Mouse (Mus musculus) midbrain, embryonic 16.5 days (tissue): ENCODE measurements around the gene Ibsp. TPM values are rescaled to one million over a fixed set of nuclear protein-coding genes. Genes with fewer than 3 reads are reported as not detected.
A peak's percentile ranks its signal among the peaks of the same experiment; 100 is the strongest.

Experiments
- ATAC-seq: fragments of 200-750 bp; cut with Nextera tagmentation; 2 replicates; pipeline ENCODE4 v1.8.0; 2017; ENCODE audit warnings: moderate TSS enrichment
- H3K27ac ChIP-seq: fragments of 300-500 bp; sonication (generic); 2 replicates; pipeline ENCODE4 v1.5.1; 2014; ENCODE audit warnings: mild to moderate bottlenecking, low read length, mixed read lengths
- H3K27me3 ChIP-seq: fragments of 300-500 bp; sonication (generic); 2 replicates; pipeline ENCODE4 v1.6.1; 2014; ENCODE audit warnings: low read depth, low read length, mixed read lengths; ENCODE audit not compliant: control insufficient read depth, insufficient read depth
- H3K36me3 ChIP-seq: fragments of 300-500 bp; sonication (generic); 2 replicates; pipeline ENCODE4 v1.6.1; 2014; ENCODE audit warnings: mild to moderate bottlenecking, low read length, moderate library complexity, mixed read lengths; ENCODE audit not compliant: control insufficient read depth, insufficient read depth
- H3K4me1 ChIP-seq: fragments of 300-500 bp; sonication (generic); 2 replicates; pipeline ENCODE4 v1.6.1; 2014; ENCODE audit warnings: mild to moderate bottlenecking, low read length, mixed read lengths; ENCODE audit not compliant: control insufficient read depth, insufficient read depth
- H3K4me2 ChIP-seq: fragments of 300-500 bp; sonication (generic); 2 replicates; pipeline ENCODE4 v1.6.1; 2014; ENCODE audit warnings: mild to moderate bottlenecking, low read length, mixed read lengths
- H3K4me3 ChIP-seq: fragments of 300-500 bp; sonication (generic); 2 replicates; pipeline ENCODE4 v1.5.1; 2014; ENCODE audit warnings: low read depth, mild to moderate bottlenecking, low read length, moderate library complexity, mixed read lengths
- H3K9ac ChIP-seq: fragments of 300-500 bp; sonication (generic); 2 replicates; pipeline ENCODE4 v1.6.1; 2014; ENCODE audit warnings: low read depth, low read length, mixed read lengths
- H3K9me3 ChIP-seq: fragments of 300-500 bp; sonication (generic); replicated peaks from 2 replicates; pipeline ENCODE4 v1.6.1; 2014; ENCODE audit warnings: mild to moderate bottlenecking, low read length, mixed read lengths; ENCODE audit not compliant: control insufficient read depth, poor library complexity, severe bottlenecking
- WGBS: fragments of 180-500 bp; shearing (Covaris S2); extraction: QIAGEN DNeasy Blood & Tissue Kit; methylation state at CpG from one replicate; pipeline ENCODE4 v1.1.7; 2014; 5-methylcytosine and 5-hydroxymethylcytosine counted together
- polyA plus RNA-seq: library from polyadenylated mRNA; unstranded; fragments of >200 nt; fragmentation: Nextera tagmentation; extraction: Ambion mirVana; gene quantifications from 2 replicates; pipeline ENCODE4 v1.2.1, GENCODE M21; 2015

The Ibsp gene
- polyA plus RNA-seq, 1 experiment from 2014 or later: 9.2 TPM

DNA sequence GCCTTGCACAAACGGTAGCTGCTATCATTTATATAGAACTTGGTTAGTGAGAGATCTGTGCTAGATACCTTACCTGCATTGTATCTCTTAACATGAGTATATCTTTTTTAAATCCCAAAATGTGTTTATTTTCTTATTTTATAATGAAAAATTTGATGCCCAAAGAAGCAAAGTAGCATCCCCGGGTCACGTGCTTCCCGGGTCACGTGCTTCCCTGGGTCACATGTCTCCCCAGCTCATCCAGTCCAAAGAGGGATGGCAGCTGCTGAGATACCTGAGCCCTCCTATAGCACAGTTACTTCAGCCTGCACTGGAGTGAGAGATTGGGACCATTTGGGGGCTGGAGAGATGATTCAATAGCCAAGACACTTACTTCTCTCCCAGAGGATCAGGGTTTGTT is 37.0 kb downstream of the Ibsp start:
- Histone ChIP-seq H3K4me3 (no peak overlapping the region), H3K9me3 (no peaks in the 10 kb centered on the region), H3K27ac (no peak overlapping the region), H3K27me3 (no peaks in the 10 kb centered on the region), H3K36me3 (no peaks in the 10 kb centered on the region), H3K9ac (no peak overlapping the region), H3K4me1 (no peaks in the 10 kb centered on the region; the same call in 1 of the 2 replicates), H3K4me2 (no peak overlapping the region)
- ATAC-seq: no peak
- 89% methylated on average over 5 of the region's 5 CpGs for WGBS

DNA sequence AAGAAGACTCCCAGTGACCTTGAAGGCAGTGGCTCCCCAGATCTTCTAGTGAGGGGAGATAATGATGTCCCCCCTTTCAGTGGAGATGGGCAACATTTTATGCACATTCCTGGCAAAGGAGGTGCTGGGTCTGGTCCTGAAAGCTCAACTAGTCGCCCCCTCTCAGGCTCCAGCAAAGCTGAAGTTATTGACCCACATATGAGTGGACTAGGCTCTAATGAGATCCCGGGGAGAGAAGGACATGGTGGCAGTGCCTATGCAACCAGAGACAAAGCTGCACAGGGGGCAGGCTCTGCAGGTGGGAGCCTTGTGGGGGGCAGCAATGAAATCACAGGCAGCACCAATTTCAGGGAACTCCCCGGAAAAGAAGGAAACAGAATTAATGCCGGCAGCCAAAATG is 38.5 kb downstream of the Ibsp start:
- no peaks in the 10 kb centered on the region for H3K9me3 ChIP-seq
- no peaks in the 10 kb centered on the region; the same call in 1 of the 2 replicates for H3K4me1 ChIP-seq
- no peak overlapping the region for H3K27ac ChIP-seq
- 78% methylated on average over 4 of the region's 4 CpGs for WGBS
- H3K4me2 ChIP-seq: no peak overlapping the region
- H3K36me3 ChIP-seq: no peaks in the 10 kb centered on the region
- H3K9ac ChIP-seq: no peak overlapping the region
- ATAC-seq: no peak
- no peak overlapping the region for H3K4me3 ChIP-seq
- H3K27me3 ChIP-seq: no peaks in the 10 kb centered on the region

DNA sequence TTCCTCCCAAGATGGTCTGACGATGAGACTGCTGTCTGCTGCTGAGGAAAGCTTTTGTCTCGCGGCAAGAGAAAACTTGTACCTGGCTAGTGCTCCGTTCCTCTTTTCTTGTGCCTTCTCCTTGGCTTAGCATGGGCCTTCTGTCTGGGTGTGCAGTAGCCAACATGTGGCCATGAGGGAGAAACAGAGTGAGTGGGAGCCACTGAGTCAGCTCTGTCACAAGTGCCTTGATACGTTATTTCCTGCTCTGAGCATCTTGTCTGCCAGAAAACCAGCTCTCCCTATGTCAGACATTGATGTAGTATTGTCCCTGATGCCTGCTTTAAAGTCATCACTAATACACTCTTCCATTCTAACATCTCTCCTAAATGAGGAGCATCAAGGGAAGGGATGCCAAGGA is 40.0 kb downstream of the Ibsp start:
- WGBS: 79% methylated on average over 5 of the region's 5 CpGs
- Histone ChIP-seq H3K4me3 (no peak overlapping the region), H3K4me2 (no peak overlapping the region), H3K9me3 (no peaks in the 10 kb centered on the region), H3K4me1 (no peaks in the 10 kb centered on the region; the same call in 1 of the 2 replicates), H3K9ac (no peak overlapping the region), H3K27ac (no peak overlapping the region), H3K36me3 (no peaks in the 10 kb centered on the region), H3K27me3 (no peaks in the 10 kb centered on the region)
- no peak for ATAC-seq

DNA sequence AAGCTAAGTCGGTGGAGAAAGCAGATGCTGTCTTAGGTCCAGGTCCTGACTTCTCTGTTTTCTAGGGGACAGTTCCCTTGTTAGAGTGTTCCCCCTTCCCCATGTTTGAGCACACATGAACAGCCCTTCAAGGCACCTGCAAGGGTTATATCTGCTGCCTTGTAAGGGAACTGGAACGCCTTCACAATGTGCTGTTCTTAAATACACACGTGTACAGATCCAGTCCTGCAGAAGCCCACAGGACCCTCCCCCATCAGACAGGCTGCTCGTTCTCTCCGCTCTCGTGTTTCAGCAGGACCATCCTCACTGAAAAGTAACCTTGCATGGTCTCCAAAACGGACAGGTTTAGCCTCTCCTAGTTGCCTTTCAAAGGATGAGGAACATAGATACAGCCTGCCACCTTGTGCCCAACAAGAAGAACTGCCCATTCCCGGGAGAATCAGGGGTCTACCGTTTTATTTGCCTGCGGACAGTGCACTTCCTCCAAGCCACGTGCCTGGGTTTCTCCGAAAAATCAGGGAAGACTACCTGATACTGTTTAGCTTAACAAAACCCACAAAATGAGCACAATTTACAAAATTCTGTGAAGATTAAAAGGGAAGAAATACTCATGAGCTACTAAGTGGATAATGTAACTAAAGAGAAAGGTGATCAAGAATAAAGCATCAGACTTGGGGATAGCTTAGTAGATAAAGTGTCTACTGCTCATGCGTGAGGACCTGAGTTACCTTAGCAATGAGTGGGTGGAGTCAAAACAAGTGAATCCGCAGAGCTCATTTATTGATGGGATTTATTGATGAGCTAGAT is 40.9 kb downstream of the Ibsp start:
- no peaks in the 10 kb centered on the region for H3K27me3 ChIP-seq
- WGBS: 20% methylated on average over 14 of the region's 14 CpGs
- H3K27ac ChIP-seq: no peak overlapping the region
- H3K9me3 ChIP-seq: no peaks in the 10 kb centered on the region
- H3K4me1 ChIP-seq: no peaks in the 10 kb centered on the region; the same call in 1 of the 2 replicates
- peak; percentile 89 for ATAC-seq
- H3K4me3 ChIP-seq: no peak overlapping the region
- H3K4me2 ChIP-seq: peak overlapping the region; percentile 47
- no peaks in the 10 kb centered on the region for H3K36me3 ChIP-seq
- 0 out of 2 replicates have a peak overlapping the region, but pooled peaks have one; percentile 31 for H3K9ac ChIP-seq

DNA sequence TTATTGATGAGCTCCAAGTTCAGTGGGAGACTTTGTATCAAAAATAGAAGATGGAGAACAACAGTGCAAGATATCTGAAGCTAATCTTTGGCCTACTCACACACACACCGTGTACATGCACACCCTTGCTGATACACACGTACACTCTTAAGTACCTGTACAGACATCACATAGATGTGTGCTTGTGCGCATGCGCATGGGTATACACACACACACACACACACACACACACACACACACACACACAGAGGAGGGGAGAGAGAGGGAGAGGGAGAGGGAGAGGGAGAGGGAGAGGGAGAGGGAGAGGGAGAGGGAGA is 41.5 kb downstream of the Ibsp start:
- Histone ChIP-seq H3K36me3 (no peaks in the 10 kb centered on the region), H3K27ac (no peak overlapping the region), H3K27me3 (no peaks in the 10 kb centered on the region), H3K9me3 (no peaks in the 10 kb centered on the region), H3K4me3 (no peak overlapping the region), H3K4me2 (peak overlapping the region; percentile 47), H3K4me1 (no peaks in the 10 kb centered on the region; the same call in 1 of the 2 replicates), H3K9ac (no peak overlapping the region)
- ATAC-seq: peak; percentile 66
- WGBS: 85% methylated on average over 4 of the region's 4 CpGs

DNA sequence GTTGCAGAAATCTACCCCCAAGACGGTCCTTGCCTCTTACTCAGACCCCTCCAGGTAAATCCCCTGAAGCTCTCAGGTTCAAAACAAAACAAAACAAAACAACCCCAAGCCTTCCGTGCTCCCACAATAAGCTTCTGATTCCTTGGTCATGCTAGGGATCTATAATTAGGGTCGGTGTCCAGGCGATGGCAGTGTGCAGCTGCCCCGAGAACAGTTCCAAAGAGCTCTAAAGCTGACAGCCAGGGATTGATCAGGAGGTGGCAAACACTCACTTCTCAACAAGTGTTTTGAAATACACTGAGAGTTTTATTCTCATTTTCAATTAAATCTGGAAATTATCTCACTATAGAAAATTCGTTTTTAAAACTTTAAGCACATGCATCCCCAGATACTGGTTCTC is 43.9 kb downstream of the Ibsp start:
- H3K4me1 ChIP-seq: no peaks in the 10 kb centered on the region; the same call in 1 of the 2 replicates
- H3K9ac ChIP-seq: no peak overlapping the region
- no peaks in the 10 kb centered on the region for H3K27me3 ChIP-seq
- no peaks in the 10 kb centered on the region for H3K9me3 ChIP-seq
- H3K4me2 ChIP-seq: no peak overlapping the region
- 31% methylated on average over 6 of the region's 6 CpGs for WGBS
- H3K4me3 ChIP-seq: no peak overlapping the region
- ATAC-seq: no peak
- H3K27ac ChIP-seq: no peak overlapping the region
- no peaks in the 10 kb centered on the region for H3K36me3 ChIP-seq

DNA sequence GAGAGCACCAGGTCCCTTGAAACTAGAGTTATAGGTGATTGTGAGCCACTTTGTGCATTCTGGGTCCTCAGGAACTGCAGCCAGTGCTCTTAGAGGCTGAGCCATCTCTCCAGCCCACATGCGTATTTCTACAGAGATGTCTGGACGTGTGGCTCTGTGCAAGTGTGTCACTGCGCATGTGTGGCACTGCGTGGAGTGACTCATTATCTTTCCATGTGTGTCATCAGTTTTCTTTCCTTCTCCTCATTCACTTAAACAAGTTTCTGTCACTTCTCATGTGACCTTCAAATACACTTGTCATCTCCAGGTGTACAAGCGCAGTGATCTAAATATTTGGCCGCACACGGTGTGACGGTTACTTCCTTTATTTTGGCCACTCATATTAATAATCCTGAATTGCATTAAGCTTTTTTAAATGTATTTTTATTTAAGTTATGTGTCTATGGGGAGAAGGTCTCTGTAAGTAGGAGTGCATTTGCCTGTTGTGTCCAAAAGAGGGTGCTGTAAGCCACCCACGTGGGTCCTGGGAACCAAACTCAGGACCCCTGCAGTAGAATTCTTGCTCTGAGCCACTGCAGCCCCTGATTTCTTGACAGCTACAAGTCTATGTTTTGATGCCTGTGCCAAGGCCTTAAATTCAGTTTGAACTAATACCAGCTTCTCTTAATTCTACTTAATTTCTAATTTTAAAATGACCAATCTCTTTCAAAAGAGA is 45.7 kb downstream of the Ibsp start:
- H3K9me3 ChIP-seq: no peaks in the 10 kb centered on the region
- no peak overlapping the region for H3K4me3 ChIP-seq
- H3K27ac ChIP-seq: no peak overlapping the region
- no peaks in the 10 kb centered on the region; the same call in 1 of the 2 replicates for H3K4me1 ChIP-seq
- 73% methylated on average over 9 of the region's 9 CpGs for WGBS
- H3K36me3 ChIP-seq: no peaks in the 10 kb centered on the region
- H3K9ac ChIP-seq: no peak overlapping the region
- ATAC-seq: no peak
- no peaks in the 10 kb centered on the region for H3K27me3 ChIP-seq
- H3K4me2 ChIP-seq: no peak overlapping the region

DNA sequence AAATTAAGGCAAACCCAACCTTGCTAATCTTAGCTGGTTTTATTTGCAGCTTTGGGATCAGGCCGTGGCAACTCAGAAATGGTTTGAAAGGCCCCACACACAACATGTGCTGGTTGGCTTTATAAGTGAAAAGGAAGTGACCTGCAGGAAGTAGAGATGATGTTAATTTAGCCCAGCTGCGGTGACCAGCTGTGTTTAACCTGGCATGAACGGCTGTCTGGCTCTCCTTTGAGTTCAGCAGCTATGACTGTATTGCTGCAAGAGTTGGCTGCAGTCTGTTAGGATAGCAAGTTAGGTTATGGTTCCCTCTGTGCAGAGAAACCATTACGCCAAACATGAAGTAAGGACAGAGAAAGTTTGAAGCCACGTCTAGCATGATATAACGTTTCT is 46.3 kb downstream of the Ibsp start:
- H3K27me3 ChIP-seq: no peaks in the 10 kb centered on the region
- 86% methylated on average over 6 of the region's 6 CpGs for whole genome bisulfite sequencing
- H3K27ac ChIP-seq: no peak overlapping the region
- H3K36me3 ChIP-seq: no peaks in the 10 kb centered on the region
- H3K9me3 ChIP-seq: no peaks in the 10 kb centered on the region
- no peak for ATAC-seq
- H3K4me1 ChIP-seq: no peaks in the 10 kb centered on the region
- no peak overlapping the region for H3K4me3 ChIP-seq
- H3K9ac ChIP-seq: no peak overlapping the region
- no peak overlapping the region for H3K4me2 ChIP-seq

DNA sequence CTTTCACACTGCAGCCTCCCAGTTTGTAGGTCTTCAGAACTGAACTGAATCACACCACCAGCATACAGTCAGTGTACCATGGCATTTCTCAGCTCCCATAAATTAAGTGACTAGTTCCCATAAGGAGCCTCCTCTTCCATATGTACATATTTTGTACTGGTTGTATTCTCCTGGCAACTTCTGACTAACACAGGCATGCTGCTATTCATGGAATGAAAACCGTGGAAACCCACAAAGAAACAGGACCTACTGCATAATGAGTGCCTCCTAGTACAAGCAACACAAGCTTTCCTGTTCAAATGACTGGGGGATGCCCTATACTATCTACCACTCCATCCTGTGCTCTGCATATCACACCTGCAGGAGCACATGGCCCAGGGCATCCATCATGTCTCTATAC is 52.1 kb downstream of the Ibsp start:
- Histone ChIP-seq H3K4me3 (no peak overlapping the region), H3K27ac (no peak overlapping the region), H3K4me1 (no peaks in the 10 kb centered on the region), H3K27me3 (no peaks in the 10 kb centered on the region), H3K9me3 (no peaks in the 10 kb centered on the region), H3K36me3 (no peaks in the 10 kb centered on the region), H3K9ac (no peak overlapping the region), H3K4me2 (no peak overlapping the region)
- no peak for ATAC-seq
- 71% methylated on average over 1 of the region's 1 CpGs for WGBS
